Mouse (Mus musculus) heart, adult 2 months (tissue): ENCODE measurements around the gene Vmp1.

ENCODE experiments used
- CTCF ChIP-seq: fragments of 200-600 bp; IDR thresholded peaks from 2 replicates; pipeline ENCODE4 v1.8.1; 2022; ENCODE audit warnings: antibody characterized with exemption, mild to moderate bottlenecking, moderate library complexity
- EP300 ChIP-seq: fragments of 200-500 bp; IDR thresholded peaks from 2 replicates; pipeline ENCODE4 v1.6.1; 2011; ENCODE audit warnings: low read depth, low read length, control low read depth; ENCODE audit not compliant: insufficient read depth
- POLR2A ChIP-seq: fragments of 200-500 bp; IDR thresholded peaks from 2 replicates; pipeline ENCODE4 v1.6.1; 2011; ENCODE audit warnings: mild to moderate bottlenecking, low read depth, low read length, control low read depth; ENCODE audit not compliant: insufficient read depth

GRCm38 (mm10) chr11:86724982-86725381 lies 41.3 kb upstream of the Vmp1 start:
- TF ChIP-seq CTCF (no peak), POLR2A (no peak), EP300 (no peak)
